Mouse (Mus musculus): Measurements from ENCODE around the gene Fbln2. TPM values are rescaled to one million over a fixed set of nuclear protein-coding genes. Genes with fewer than 3 reads are reported as not detected.
A peak's percentile ranks its signal among the peaks of the same experiment; 100 is the strongest.

Fbln2 gene
- total RNA-seq, 2 experiments from 2014 or later, result 12.6 to 20.7 TPM

GRCm38 (mm10) chr6:91192421-91192820 is 19.8 kb upstream of the Fbln2 start:
- no peak for DNase-seq

- no peak for DNase-seq
Measured at GRCm38 (mm10) chr6:91192851-91193545, 19.3 kb upstream of the Fbln2 start.

- DNase-seq, result no peak
Measured at GRCm38 (mm10) chr6:91198456-91198855, 13.8 kb upstream of the Fbln2 start.

- DNase-seq, result no peak
Measured at GRCm38 (mm10) chr6:91200429-91201188, 11.6 kb upstream of the Fbln2 start.

- peak; percentile 31 to 49 for DNase-seq
Measured at GRCm38 (mm10) chr6:91201881-91202341, 10.3 kb upstream of the Fbln2 start.

GRCm38 (mm10) chr6:91202571-91202970 is 9.7 kb upstream of the Fbln2 start:
- no peak for DNase-seq

- DNase-seq, result no peak
Measured at GRCm38 (mm10) chr6:91205346-91205745, 6.9 kb upstream of the Fbln2 start.

GRCm38 (mm10) chr6:91205791-91206190 is 6.5 kb upstream of the Fbln2 start:
- peak; percentile 51 to 59 for DNase-seq

GRCm38 (mm10) chr6:91207491-91207890 is 4.8 kb upstream of the Fbln2 start:
- peak in 1 of 2 experiments; percentile 26 for DNase-seq

GRCm38 (mm10) chr6:91209780-91210179 is 2.5 kb upstream of the Fbln2 start:
- no peak for DNase-seq

- no peak for DNase-seq
Measured at GRCm38 (mm10) chr6:91210852-91211251, 1.4 kb upstream of the Fbln2 start.

- DNase-seq, result peak; percentile 61 to 78
Measured at GRCm38 (mm10) chr6:91212571-91212970, 316 bp downstream of the Fbln2 start.

GRCm38 (mm10) chr6:91213287-91214218 is 1.3 kb downstream of the Fbln2 start:
- DNase-seq, result no peak

- DNase-seq, result no peak
Measured at GRCm38 (mm10) chr6:91215454-91215853, 3.2 kb downstream of the Fbln2 start.

- DNase-seq, result no peak
Measured at GRCm38 (mm10) chr6:91218445-91218844, 6.2 kb downstream of the Fbln2 start.

- no peak for DNase-seq
Measured at GRCm38 (mm10) chr6:91218871-91219270, 6.6 kb downstream of the Fbln2 start.

- DNase-seq, result no peak
Measured at GRCm38 (mm10) chr6:91220062-91220461, 7.8 kb downstream of the Fbln2 start.

GRCm38 (mm10) chr6:91221094-91221493 is 8.8 kb downstream of the Fbln2 start:
- peak; percentile 24 to 52 for DNase-seq

GRCm38 (mm10) chr6:91222694-91223346 is 10.6 kb downstream of the Fbln2 start:
- no peak for DNase-seq

GRCm38 (mm10) chr6:91224939-91225338 is 12.7 kb downstream of the Fbln2 start:
- no peak for DNase-seq

GRCm38 (mm10) chr6:91225346-91225745 is 13.1 kb downstream of the Fbln2 start:
- DNase-seq, result no peak

GRCm38 (mm10) chr6:91226058-91226457 is 13.8 kb downstream of the Fbln2 start:
- DNase-seq, result no peak

Measured in adrenal gland, postnatal 36 days (tissue).